Mouse (Mus musculus): ENCODE results near the gene Fth1. TPM values are rescaled to one million over a fixed set of nuclear protein-coding genes. Genes with fewer than 3 reads are reported as not detected.

Fth1 gene
- polyA plus RNA-seq, 1 experiment from 2014 or later = 3,783 TPM

DNA sequence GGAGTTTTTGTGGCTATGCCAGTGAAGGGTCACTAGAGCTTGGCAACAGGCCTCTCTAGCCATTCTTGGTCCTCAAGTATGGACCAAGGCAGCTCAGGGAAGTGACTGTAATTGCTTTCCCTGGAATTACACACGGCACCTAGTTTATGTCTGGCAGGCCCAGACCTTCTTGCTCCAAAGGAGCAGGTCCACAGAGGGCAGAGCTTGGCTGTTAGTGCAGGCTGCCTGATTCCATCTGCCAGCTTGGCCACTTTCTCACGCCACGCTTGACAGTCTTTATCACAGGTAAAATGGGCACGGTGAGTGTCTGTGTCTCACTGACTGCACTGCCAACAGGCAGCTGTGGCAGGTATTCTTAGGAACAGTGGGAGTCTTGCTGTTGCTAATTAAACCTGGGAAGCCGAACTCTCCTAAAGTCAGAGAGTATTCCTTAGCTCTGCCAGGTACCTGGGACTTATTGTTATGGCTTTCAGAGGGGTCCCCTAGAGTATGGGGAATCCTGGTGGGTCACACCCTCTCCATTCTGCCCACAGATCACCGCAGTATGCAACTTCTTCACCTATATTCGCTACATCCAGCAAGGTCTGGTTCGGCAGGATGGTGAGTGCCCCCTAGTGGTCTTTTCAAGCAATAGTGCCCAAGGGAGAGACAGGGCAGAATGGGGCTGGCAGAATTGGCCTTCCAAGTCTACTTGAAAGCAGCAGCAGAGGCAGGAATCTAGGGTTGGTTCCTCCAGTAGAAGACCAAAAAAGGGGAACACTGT, 53.0 kb downstream of the Fth1 start:
- H3K27me3 ChIP-seq (replicated peaks; ENCODE audit: insufficient read depth, low read length) = no peaks in the 10 kb centered on the region
- no peak overlapping the region for H3K4me2 ChIP-seq (replicated peaks; ENCODE audit: low read depth, low read length)
- H3K9me3 ChIP-seq (ENCODE audit: low read length) = no peaks in the 10 kb centered on the region
- no peaks in the 10 kb centered on the region for H3K36me3 ChIP-seq (ENCODE audit: insufficient read depth, low read length)
- peak; percentile 83 for DNase-seq (ENCODE audit: low spot score)
- peak; percentile 40; the same call in 1 of the 2 replicates for ATAC-seq
- H3K9ac ChIP-seq (replicated peaks; ENCODE audit: low read depth) = no peak overlapping the region
- H3K4me3 ChIP-seq (ENCODE audit: low read depth, low read length) = no peak overlapping the region
- 42% methylated on average over 8 of the region's 8 CpGs for WGBS
- H3K27ac ChIP-seq (ENCODE audit: low read length) = no peak overlapping the region
- 0 out of 2 replicates have a peak, but pooled peaks cover 2% of the 10 kb centered on the region for H3K4me1 ChIP-seq (ENCODE audit: insufficient read depth, low read depth, low read length)
- TF ChIP-seq CTCF (IDR thresholded peaks at IDR 0.05) (peak; percentile 95), EP300 (IDR thresholded peaks at IDR 0.05) (no peak)

DNA sequence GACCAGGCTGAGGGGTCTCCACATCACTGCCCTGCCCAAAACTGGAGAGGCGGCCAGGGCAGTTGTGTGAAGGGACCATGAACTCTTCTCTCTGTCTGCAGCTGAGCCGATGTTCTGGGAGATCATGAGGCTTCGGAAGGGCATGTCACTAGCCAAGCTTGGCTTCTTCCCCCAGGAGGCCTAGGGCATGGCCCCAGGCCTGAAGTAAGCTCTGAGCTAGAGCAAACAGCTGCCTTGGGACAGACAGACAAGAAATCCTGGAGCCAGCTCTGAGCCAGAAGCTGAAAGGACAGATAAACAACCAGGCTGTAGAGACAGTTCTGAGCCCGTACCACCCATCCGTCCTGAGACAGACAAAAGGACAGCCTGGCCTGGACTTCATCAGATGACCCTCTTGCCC, 54.0 kb downstream of the Fth1 start:
- H3K27ac ChIP-seq (ENCODE audit: low read length) = no peak overlapping the region
- no peaks in the 10 kb centered on the region for H3K9me3 ChIP-seq (ENCODE audit: low read length)
- ATAC-seq = no peak
- no peak overlapping the region for H3K9ac ChIP-seq (replicated peaks; ENCODE audit: low read depth)
- no peak overlapping the region for H3K4me3 ChIP-seq (ENCODE audit: low read depth, low read length)
- WGBS = 81% methylated on average over 5 of the region's 5 CpGs
- H3K4me1 ChIP-seq (ENCODE audit: insufficient read depth, low read depth, low read length) = peaks cover 4% of the 10 kb centered on the region; the same call in 1 of the 2 replicates
- H3K27me3 ChIP-seq (replicated peaks; ENCODE audit: insufficient read depth, low read length) = no peaks in the 10 kb centered on the region
- H3K36me3 ChIP-seq (ENCODE audit: insufficient read depth, low read length) = no peaks in the 10 kb centered on the region
- H3K4me2 ChIP-seq (replicated peaks; ENCODE audit: low read depth, low read length) = no peak overlapping the region
- TF ChIP-seq EP300 (IDR thresholded peaks at IDR 0.05) = no peak
- no peak for TF ChIP-seq CTCF (IDR thresholded peaks at IDR 0.05)
- DNase-seq (ENCODE audit: low spot score) = no peak

Other genes with a start within 250 kb of the Fth1 start
- gene Scgb2a2, start 133.0 kb upstream of the Fth1 start, polyA plus RNA-seq (2015; fragmentation: Nextera tagmentation; extraction: Ambion mirVana) = not detected in 2 replicates
- 9.9 and 12.8 TPM in 2 replicates for gene Incenp, start 81.0 kb upstream of the Fth1 start, polyA plus RNA-seq (2015; fragmentation: Nextera tagmentation; extraction: Ambion mirVana)
- 2.0 and 2.3 TPM in 2 replicates for gene Best1, start 21.0 kb downstream of the Fth1 start, polyA plus RNA-seq (2015; fragmentation: Nextera tagmentation; extraction: Ambion mirVana)
- gene Rab3il1, start 21.1 kb downstream of the Fth1 start, polyA plus RNA-seq (2015; fragmentation: Nextera tagmentation; extraction: Ambion mirVana) = 23.8 and 25.9 TPM in 2 replicates
- gene Fads3, start 61.0 kb downstream of the Fth1 start, polyA plus RNA-seq (2015; fragmentation: Nextera tagmentation; extraction: Ambion mirVana) = 79.6 and 96.1 TPM in 2 replicates
- 35.0 and 36.8 TPM in 2 replicates for gene Fads2, start 121.1 kb downstream of the Fth1 start, polyA plus RNA-seq (2015; fragmentation: Nextera tagmentation; extraction: Ambion mirVana)
- 44.5 and 48.8 TPM in 2 replicates for gene Fads1, start 202.3 kb downstream of the Fth1 start, polyA plus RNA-seq (2015; fragmentation: Nextera tagmentation; extraction: Ambion mirVana)
- 362 and 394 TPM in 2 replicates for gene Tmem258, start 223.4 kb downstream of the Fth1 start, polyA plus RNA-seq (2015; fragmentation: Nextera tagmentation; extraction: Ambion mirVana)
- 18.0 and 18.7 TPM in 2 replicates for gene Fen1, start 223.6 kb downstream of the Fth1 start, polyA plus RNA-seq (2015; fragmentation: Nextera tagmentation; extraction: Ambion mirVana)

Data from lung, postnatal 0 days (tissue).